Mouse (Mus musculus): ENCODE results near the gene Ctcf. TPM values are rescaled to one million over a fixed set of nuclear protein-coding genes. Genes with fewer than 3 reads are reported as not detected.
"Not testable (repeated sequence)": the region's sequence is repeated elsewhere in the genome, so short reads cannot be mapped to it uniquely, and the experiment has no call there.

Gene Ctcf
- total RNA-seq, 1 experiment, result 65.5 TPM

DNA sequence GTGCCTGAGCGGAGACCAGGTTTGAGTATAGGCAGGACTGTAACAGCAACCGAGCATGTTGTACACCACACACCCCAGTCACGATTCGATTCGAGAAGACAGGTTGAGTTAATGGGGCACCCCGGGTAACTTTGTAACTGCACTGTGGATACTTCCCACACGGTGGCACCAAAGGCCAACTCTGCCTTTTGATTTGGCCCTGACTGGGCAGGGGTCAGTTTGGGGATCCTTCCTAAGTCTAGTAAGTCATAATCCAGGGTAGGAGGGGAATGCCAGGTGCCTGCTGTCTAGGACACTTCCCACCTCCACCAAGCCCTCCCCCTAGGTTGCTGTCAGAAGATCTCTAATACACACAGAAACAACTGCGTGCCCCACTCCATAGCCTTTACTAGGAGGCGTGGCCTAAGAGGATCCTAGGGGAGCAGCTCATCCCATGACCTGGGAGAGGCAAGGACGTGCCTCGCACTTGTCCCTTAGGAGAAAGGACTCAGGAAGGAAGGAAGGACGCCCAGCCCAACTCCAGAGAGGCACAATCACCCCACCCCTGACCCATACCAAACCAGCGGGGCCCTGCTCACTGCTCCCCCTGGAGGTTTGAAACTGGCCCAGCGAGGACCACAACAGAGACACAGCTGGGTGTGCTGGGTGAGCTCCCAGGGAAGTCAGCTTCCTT is 39.9 kb upstream of the Ctcf start:
- 0 out of 2 replicates have a peak overlapping the region, but pooled peaks have one; percentile 6 for H3K27ac ChIP-seq (ENCODE audit: insufficient read depth, low read depth, low read length, poor library complexity, severe bottlenecking)
- H3K9ac ChIP-seq (ENCODE audit: insufficient read depth, low read depth, low read length, poor library complexity, severe bottlenecking), result no peak overlapping the region
- peak; percentile 57 for TF ChIP-seq ZC3H11A (IDR thresholded peaks at IDR 0.05; ENCODE audit: borderline replicate concordance, low read depth, low read length)
- TF ChIP-seq MAFK (IDR thresholded peaks at IDR 0.05; ENCODE audit: insufficient read depth, low read depth, low read length), result no peak
- peak overlapping the region in 1 of 2 experiments; percentile 15; a peak in 2 of 4 replicates for H3K4me3 ChIP-seq (ENCODE audit: insufficient read depth in 1 of 2, low read depth in 1 of 2, low read length in 2 of 2, poor library complexity in 1 of 2, severe bottlenecking in 1 of 2)
- DNase-seq (ENCODE audit: low read depth, low spot score), result peak; percentile 66
- H3K4me1 ChIP-seq (ENCODE audit: control insufficient read depth in 2 of 2, insufficient read depth in 2 of 2, low read length in 2 of 2, poor library complexity in 1 of 2), result peaks cover 0 to 3% of the 10 kb centered on the region in 2 experiments; a peak in 1 of 4 replicates
- in situ Hi-C loops (cut with MboI; ENCODE audit: low sequenced_read_pairs in 2 of 2, unreplicated experiment in 2 of 2), result no loop called here
- no peaks in the 10 kb centered on the region for H3K36me3 ChIP-seq (ENCODE audit: control insufficient read depth, insufficient read depth, low read length, poor library complexity, severe bottlenecking)
- H3K9me3 ChIP-seq (ENCODE audit: control insufficient read depth, insufficient read depth, low read depth, low read length), result no peaks in the 10 kb centered on the region

DNA sequence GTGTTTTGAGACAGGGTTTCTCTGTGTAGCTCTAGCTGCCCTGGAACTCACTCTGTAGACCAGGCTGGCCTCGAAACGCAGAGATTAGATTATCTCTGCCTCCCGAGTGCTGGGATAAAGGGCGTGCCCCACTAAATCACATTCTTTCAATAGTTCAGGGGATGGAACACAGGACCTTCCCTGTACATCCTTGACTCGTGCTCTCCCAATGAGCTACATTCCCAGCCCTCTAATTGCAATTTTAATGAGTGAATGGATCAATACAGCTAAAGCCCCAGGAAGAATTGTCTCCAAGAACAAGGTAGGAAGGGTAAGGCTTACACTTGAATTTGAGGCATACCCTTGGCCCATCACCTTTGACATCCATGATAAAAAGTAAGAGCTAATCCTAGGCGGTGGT is 37.6 kb upstream of the Ctcf start:
- no peak overlapping the region for H3K27ac ChIP-seq (ENCODE audit: insufficient read depth, low read depth, low read length, poor library complexity, severe bottlenecking)
- no peaks in the 10 kb centered on the region for H3K36me3 ChIP-seq (ENCODE audit: control insufficient read depth, insufficient read depth, low read length, poor library complexity, severe bottlenecking)
- no peaks in the 10 kb centered on the region for H3K9me3 ChIP-seq (ENCODE audit: control insufficient read depth, insufficient read depth, low read depth, low read length)
- no peak for DNase-seq (ENCODE audit: low read depth, low spot score)
- peaks cover 0 to 5% of the 10 kb centered on the region in 2 experiments; a peak in 1 of 4 replicates for H3K4me1 ChIP-seq (ENCODE audit: control insufficient read depth in 2 of 2, insufficient read depth in 2 of 2, low read length in 2 of 2, poor library complexity in 1 of 2)
- no peak for TF ChIP-seq HCFC1 (IDR thresholded peaks at IDR 0.05; ENCODE audit: borderline replicate concordance, insufficient read depth, low read length)
- no peak for TF ChIP-seq ZC3H11A (IDR thresholded peaks at IDR 0.05; ENCODE audit: borderline replicate concordance, low read depth, low read length)
- no peak for TF ChIP-seq CHD2 (IDR thresholded peaks at IDR 0.05; ENCODE audit: low read depth, low read length)
- TF ChIP-seq MAFK (IDR thresholded peaks at IDR 0.05; ENCODE audit: insufficient read depth, low read depth, low read length), result no peak
- TF ChIP-seq ZNF384 (IDR thresholded peaks at IDR 0.05; ENCODE audit: low read depth, low read length), result no peak
- H3K4me3 ChIP-seq (ENCODE audit: insufficient read depth in 1 of 2, low read depth in 1 of 2, low read length in 2 of 2, poor library complexity in 1 of 2, severe bottlenecking in 1 of 2), result no peak overlapping the region
- in situ Hi-C loops (cut with MboI; ENCODE audit: low sequenced_read_pairs in 2 of 2, unreplicated experiment in 2 of 2), result no loop called here
- H3K9ac ChIP-seq (ENCODE audit: insufficient read depth, low read depth, low read length, poor library complexity, severe bottlenecking), result no peak overlapping the region

- H3K9me3 ChIP-seq (ENCODE audit: control insufficient read depth, insufficient read depth, low read depth, low read length), result no peaks in the 10 kb centered on the region
- no peak overlapping the region for H3K9ac ChIP-seq (ENCODE audit: insufficient read depth, low read depth, low read length, poor library complexity, severe bottlenecking)
- no peak overlapping the region for H3K4me3 ChIP-seq (ENCODE audit: insufficient read depth in 1 of 2, low read depth in 1 of 2, low read length in 2 of 2, poor library complexity in 1 of 2, severe bottlenecking in 1 of 2)
- TF ChIP-seq HCFC1 (IDR thresholded peaks at IDR 0.05; ENCODE audit: borderline replicate concordance, insufficient read depth, low read length) (no peak), ZNF384 (IDR thresholded peaks at IDR 0.05; ENCODE audit: low read depth, low read length) (no peak), CHD2 (IDR thresholded peaks at IDR 0.05; ENCODE audit: low read depth, low read length) (no peak), MAFK (IDR thresholded peaks at IDR 0.05; ENCODE audit: insufficient read depth, low read depth, low read length) (no peak), ZC3H11A (IDR thresholded peaks at IDR 0.05; ENCODE audit: borderline replicate concordance, low read depth, low read length) (no peak)
- in situ Hi-C loops (cut with MboI; ENCODE audit: low sequenced_read_pairs in 2 of 2, unreplicated experiment in 2 of 2), result no loop called here
- no peak overlapping the region for H3K27ac ChIP-seq (ENCODE audit: insufficient read depth, low read depth, low read length, poor library complexity, severe bottlenecking)
- no peaks in the 10 kb centered on the region for H3K36me3 ChIP-seq (ENCODE audit: control insufficient read depth, insufficient read depth, low read length, poor library complexity, severe bottlenecking)
- peaks cover 0 to 12% of the 10 kb centered on the region in 2 experiments; a peak in 2 of 4 replicates for H3K4me1 ChIP-seq (ENCODE audit: control insufficient read depth in 2 of 2, insufficient read depth in 2 of 2, low read length in 2 of 2, poor library complexity in 1 of 2)
- DNase-seq (ENCODE audit: low read depth, low spot score), result no peak
Observed at GRCm38 (mm10) chr8:105601301-105601700, 35.1 kb upstream of the Ctcf start.

GRCm38 (mm10) chr8:105602540-105602939 is 33.8 kb upstream of the Ctcf start:
- TF ChIP-seq ZNF384 (IDR thresholded peaks at IDR 0.05; ENCODE audit: low read depth, low read length), result peak; percentile 21; the same call in 1 of the 2 replicates
- in situ Hi-C loops (cut with MboI; ENCODE audit: low sequenced_read_pairs in 2 of 2, unreplicated experiment in 2 of 2), result not testable (repeated sequence)

More at GRCm38 (mm10) chr8:105602540-105602939, 33.8 kb upstream of the Ctcf start:
- H3K4me3 ChIP-seq (ENCODE audit: insufficient read depth in 1 of 2, low read depth in 1 of 2, low read length in 2 of 2, poor library complexity in 1 of 2, severe bottlenecking in 1 of 2); H3K36me3 ChIP-seq (ENCODE audit: control insufficient read depth, insufficient read depth, low read length, poor library complexity, severe bottlenecking); H3K9me3 ChIP-seq (ENCODE audit: control insufficient read depth, insufficient read depth, low read depth, low read length); H3K9ac ChIP-seq (ENCODE audit: insufficient read depth, low read depth, low read length, poor library complexity, severe bottlenecking); DNase-seq (ENCODE audit: low read depth, low spot score); H3K27ac ChIP-seq (ENCODE audit: insufficient read depth, low read depth, low read length, poor library complexity, severe bottlenecking): not testable (repeated sequence)
- H3K4me1 ChIP-seq (ENCODE audit: control insufficient read depth in 2 of 2, insufficient read depth in 2 of 2, low read length in 2 of 2, poor library complexity in 1 of 2), result peaks cover 0 to 13% of the 10 kb centered on the region in 2 experiments; a peak in 2 of 4 replicates

Data from ES-E14 (cell line).